Mouse (Mus musculus): ENCODE measurements at regions not wholly inside any gene's neighbourhood (a gene's known extent, or its start where the extent isn't known, plus 50 kb on each side); places are given as distances from the start of the nearest gene placed in this dataset.

DNA sequence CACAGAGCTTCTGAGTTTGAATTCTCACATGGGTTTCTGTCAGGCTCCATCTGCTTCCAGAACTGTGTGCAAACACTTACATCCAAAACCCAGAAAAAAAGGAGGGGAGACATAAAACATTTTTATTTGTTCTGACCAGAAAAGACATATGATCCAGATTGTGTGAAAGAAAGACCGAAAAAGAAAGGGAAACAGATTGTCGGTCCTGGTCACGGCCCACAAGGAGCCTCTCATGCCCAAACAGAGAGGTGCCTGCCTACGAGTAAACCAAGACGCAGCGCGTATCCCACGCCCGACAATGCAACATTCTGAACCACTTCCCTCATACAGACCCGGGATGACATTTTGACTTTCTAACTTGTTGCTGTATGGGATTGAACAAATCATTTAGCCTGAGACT lies 65.3 kb upstream of the Rgma start:
- Histone ChIP-seq H3K79me2 (ENCODE audit: control insufficient read depth, insufficient read depth, low read length) (no peaks in the 10 kb centered on the region), H3K4me1 (ENCODE audit: control insufficient read depth, insufficient read depth, low read length) (no peaks in the 10 kb centered on the region), H3K9ac (ENCODE audit: low read depth, low read length) (no peak overlapping the region), H3K27ac (replicated peaks; ENCODE audit: insufficient read depth, low read depth, low read length) (no peak overlapping the region), H3K27me3 (ENCODE audit: control insufficient read depth, insufficient read depth, low read length) (no peaks in the 10 kb centered on the region), H3K4me3 (ENCODE audit: insufficient read depth, low read depth, low read length) (no peak overlapping the region), H3K36me3 (ENCODE audit: control insufficient read depth, insufficient read depth, low read length) (no peaks in the 10 kb centered on the region)
- TF ChIP-seq CTCF (IDR thresholded peaks at IDR 0.05; ENCODE audit: low read depth, low read length), result no peak
- DNase-seq (ENCODE audit: extremely low read depth, low read depth, low spot score), result no peak
- 94% methylated on average over 10 of the region's 10 CpGs for WGBS

DNA sequence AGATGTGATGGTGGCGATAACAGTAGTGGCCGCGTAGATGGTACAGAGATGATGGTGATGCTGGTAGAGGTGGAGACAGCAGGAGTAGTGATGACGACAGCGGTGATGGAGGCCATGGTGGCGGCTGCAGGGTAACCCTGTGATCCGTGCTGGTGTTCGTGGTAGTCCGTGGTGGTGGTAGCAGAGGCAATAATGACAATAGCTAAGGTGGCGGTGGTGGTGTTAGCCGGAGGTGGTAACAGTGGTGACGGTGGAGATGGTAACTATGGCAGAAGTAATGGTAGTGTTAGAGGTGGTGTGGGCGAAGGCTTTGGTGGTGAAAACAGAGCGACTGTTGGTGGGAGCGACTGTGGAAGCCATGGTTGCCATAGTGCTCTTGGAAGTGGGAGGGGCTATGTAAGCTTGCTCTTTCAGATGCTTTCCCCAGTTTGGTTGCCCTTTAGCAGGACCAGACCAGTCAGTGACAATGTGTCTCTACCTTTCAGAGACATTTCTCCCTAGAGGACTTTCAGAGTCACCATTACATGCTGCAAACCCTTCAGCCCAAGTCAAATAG lies 64.7 kb upstream of the Rgma start:
- TF ChIP-seq CTCF (IDR thresholded peaks at IDR 0.05; ENCODE audit: low read depth, low read length) (no peak), POLR2A (IDR thresholded peaks at IDR 0.05; ENCODE audit: extremely low read depth, insufficient read depth, low read length) (no peak)

GRCm38 (mm10) chr7:73315555-73315954 lies 59.8 kb upstream of the Rgma start:
- WGBS, result 81% methylated on average over 3 of the region's 3 CpGs
- H3K9ac ChIP-seq (ENCODE audit: low read depth, low read length), result no peak overlapping the region
- H3K79me2 ChIP-seq (ENCODE audit: control insufficient read depth, insufficient read depth, low read length), result no peaks in the 10 kb centered on the region
- no peaks in the 10 kb centered on the region for H3K4me1 ChIP-seq (ENCODE audit: control insufficient read depth, insufficient read depth, low read length)
- H3K27ac ChIP-seq (replicated peaks; ENCODE audit: insufficient read depth, low read depth, low read length), result no peak overlapping the region
- H3K4me3 ChIP-seq (ENCODE audit: insufficient read depth, low read depth, low read length), result no peak overlapping the region
- DNase-seq (ENCODE audit: extremely low read depth, low read depth, low spot score), result no peak
- no peaks in the 10 kb centered on the region for H3K36me3 ChIP-seq (ENCODE audit: control insufficient read depth, insufficient read depth, low read length)
- no peak for TF ChIP-seq POLR2A (IDR thresholded peaks at IDR 0.05; ENCODE audit: extremely low read depth, insufficient read depth, low read length)
- H3K27me3 ChIP-seq (ENCODE audit: control insufficient read depth, insufficient read depth, low read length), result no peaks in the 10 kb centered on the region

More for the DNA sequence above, 64.7 kb upstream of the Rgma start:
- Histone ChIP-seq H3K27ac (replicated peaks; ENCODE audit: insufficient read depth, low read depth, low read length) (no peak overlapping the region), H3K36me3 (ENCODE audit: control insufficient read depth, insufficient read depth, low read length) (no peaks in the 10 kb centered on the region), H3K4me1 (ENCODE audit: control insufficient read depth, insufficient read depth, low read length) (no peaks in the 10 kb centered on the region), H3K27me3 (ENCODE audit: control insufficient read depth, insufficient read depth, low read length) (no peaks in the 10 kb centered on the region), H3K79me2 (ENCODE audit: control insufficient read depth, insufficient read depth, low read length) (no peaks in the 10 kb centered on the region), H3K9ac (ENCODE audit: low read depth, low read length) (no peak overlapping the region), H3K4me3 (ENCODE audit: insufficient read depth, low read depth, low read length) (no peak overlapping the region)
- DNase-seq (ENCODE audit: extremely low read depth, low read depth, low spot score), result no peak
- WGBS, result 91% methylated on average over 15 of the region's 15 CpGs

DNA sequence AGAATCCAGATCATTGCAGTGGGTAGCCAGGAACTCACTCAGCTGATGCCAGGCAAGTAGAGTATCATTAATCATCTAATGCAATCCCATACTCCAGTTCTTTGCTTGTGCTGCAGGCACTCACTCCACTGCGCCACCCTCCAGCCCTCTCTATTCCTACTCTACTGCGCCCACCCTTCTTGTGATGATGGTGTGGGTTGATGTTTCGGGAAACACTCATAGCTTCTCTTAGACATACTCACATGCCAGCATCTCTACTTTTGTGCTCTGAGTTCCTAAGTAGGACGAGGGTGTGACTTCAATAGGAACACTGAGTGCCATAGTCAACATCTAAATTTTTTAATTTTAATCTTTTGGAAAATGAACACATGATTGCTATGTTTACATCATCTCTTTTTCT lies 57.7 kb upstream of the Rgma start:
- no peaks in the 10 kb centered on the region for H3K27me3 ChIP-seq (ENCODE audit: control insufficient read depth, insufficient read depth, low read length)
- 87% methylated on average over 4 of the region's 4 CpGs for WGBS
- no peak overlapping the region for H3K27ac ChIP-seq (replicated peaks; ENCODE audit: insufficient read depth, low read depth, low read length)

GRCm38 (mm10) chr7:73319004-73319403 lies 56.3 kb upstream of the Rgma start:
- no peak overlapping the region for H3K27ac ChIP-seq (replicated peaks; ENCODE audit: insufficient read depth, low read depth, low read length)
- no peak for DNase-seq (ENCODE audit: extremely low read depth, low read depth, low spot score)
- no peaks in the 10 kb centered on the region for H3K36me3 ChIP-seq (ENCODE audit: control insufficient read depth, insufficient read depth, low read length)
- H3K27me3 ChIP-seq (ENCODE audit: control insufficient read depth, insufficient read depth, low read length), result no peaks in the 10 kb centered on the region; the same call in 1 of the 2 replicates
- no peak overlapping the region for H3K9ac ChIP-seq (ENCODE audit: low read depth, low read length)
- no peaks in the 10 kb centered on the region for H3K4me1 ChIP-seq (ENCODE audit: control insufficient read depth, insufficient read depth, low read length)
- no peak for TF ChIP-seq POLR2A (IDR thresholded peaks at IDR 0.05; ENCODE audit: extremely low read depth, insufficient read depth, low read length)
- TF ChIP-seq CTCF (IDR thresholded peaks at IDR 0.05; ENCODE audit: low read depth, low read length), result no peak
- 88% methylated on average over 6 of the region's 6 CpGs for WGBS
- H3K4me3 ChIP-seq (ENCODE audit: insufficient read depth, low read depth, low read length), result no peak overlapping the region
- H3K79me2 ChIP-seq (ENCODE audit: control insufficient read depth, insufficient read depth, low read length), result no peaks in the 10 kb centered on the region

More for the DNA sequence above, 57.7 kb upstream of the Rgma start:
- H3K36me3 ChIP-seq (ENCODE audit: control insufficient read depth, insufficient read depth, low read length), result no peaks in the 10 kb centered on the region
- no peak for DNase-seq (ENCODE audit: extremely low read depth, low read depth, low spot score)
- no peaks in the 10 kb centered on the region for H3K79me2 ChIP-seq (ENCODE audit: control insufficient read depth, insufficient read depth, low read length)
- H3K9ac ChIP-seq (ENCODE audit: low read depth, low read length), result no peak overlapping the region
- no peak overlapping the region for H3K4me3 ChIP-seq (ENCODE audit: insufficient read depth, low read depth, low read length)
- no peak for TF ChIP-seq CTCF (IDR thresholded peaks at IDR 0.05; ENCODE audit: low read depth, low read length)
- no peak for TF ChIP-seq POLR2A (IDR thresholded peaks at IDR 0.05; ENCODE audit: extremely low read depth, insufficient read depth, low read length)
- H3K4me1 ChIP-seq (ENCODE audit: control insufficient read depth, insufficient read depth, low read length), result no peaks in the 10 kb centered on the region

GRCm38 (mm10) chr7:73319994-73320393 lies 55.3 kb upstream of the Rgma start:
- WGBS, result 83% methylated on average over 7 of the region's 7 CpGs
- no peaks in the 10 kb centered on the region; the same call in 1 of the 2 replicates for H3K27me3 ChIP-seq (ENCODE audit: control insufficient read depth, insufficient read depth, low read length)
- no peak overlapping the region for H3K27ac ChIP-seq (replicated peaks; ENCODE audit: insufficient read depth, low read depth, low read length)
- H3K9ac ChIP-seq (ENCODE audit: low read depth, low read length), result no peak overlapping the region
- H3K4me3 ChIP-seq (ENCODE audit: insufficient read depth, low read depth, low read length), result no peak overlapping the region
- no peaks in the 10 kb centered on the region for H3K36me3 ChIP-seq (ENCODE audit: control insufficient read depth, insufficient read depth, low read length)
- no peaks in the 10 kb centered on the region for H3K79me2 ChIP-seq (ENCODE audit: control insufficient read depth, insufficient read depth, low read length)
- no peaks in the 10 kb centered on the region for H3K4me1 ChIP-seq (ENCODE audit: control insufficient read depth, insufficient read depth, low read length)
- DNase-seq (ENCODE audit: extremely low read depth, low read depth, low spot score), result no peak
- no peak for TF ChIP-seq POLR2A (IDR thresholded peaks at IDR 0.05; ENCODE audit: extremely low read depth, insufficient read depth, low read length)
- TF ChIP-seq CTCF (IDR thresholded peaks at IDR 0.05; ENCODE audit: low read depth, low read length), result no peak
